Comparison of ENCODE assay signal across 10 mouse cellular contexts in the genomic region with DNA sequence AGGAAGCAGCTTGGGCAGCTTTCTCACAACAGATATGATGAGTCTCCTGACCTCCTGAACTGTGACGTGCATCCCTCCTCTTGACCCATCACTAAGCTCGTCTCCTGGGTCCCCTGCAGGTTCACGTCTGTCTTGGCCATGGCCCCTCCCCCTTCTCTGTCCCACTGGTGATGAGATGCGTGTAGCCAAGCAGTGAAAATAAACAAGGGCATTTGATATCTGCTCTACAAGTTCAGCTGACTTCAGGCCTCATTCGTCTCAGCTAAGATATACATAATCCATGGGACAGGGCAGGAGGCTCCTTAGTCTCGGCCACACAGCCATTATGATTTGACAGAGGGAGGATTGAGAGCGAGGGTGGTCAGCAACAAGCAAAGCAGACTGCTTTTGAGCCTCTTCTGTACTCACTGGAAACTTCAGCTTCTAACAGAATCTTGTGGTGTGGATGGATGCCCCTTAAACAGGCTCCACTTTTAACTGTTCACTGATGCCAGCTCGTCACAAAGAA.
DNase-seq lines count a peak whose midpoint lies in the region; ATAC-seq and TF ChIP-seq lines count a peak whose summit lies in the region.
"Had no signal": no experiment of that assay in that cellular context is flagged by ENCODE, and none has a peak within 500 bp of the region (broad histone marks: within the 10 kb centered on the region; RNA-seq: fewer than 3 reads in every experiment).

No protein-coding gene starts in this region.

- no peaks in the 10 kb centered on the region for H3K36me3 ChIP-seq in lung, embryonic 14.5 days (ENCODE audit: insufficient read depth)
- H3K36me3 ChIP-seq in forebrain, embryonic 15.5 days: no peaks in the 10 kb centered on the region
- H3K36me3 ChIP-seq in limb, embryonic 13.5 days: no peaks in the 10 kb centered on the region
- H3K36me3 ChIP-seq in stomach, embryonic 16.5 days (ENCODE audit: control insufficient read depth, insufficient read depth, low read length): no peaks in the 10 kb centered on the region

- ATAC-seq in lung, embryonic 14.5 days (ENCODE audit: insufficient read depth): 0 out of 2 replicates have a peak, but pooled peaks have one; percentile 24
- ATAC-seq in forebrain, embryonic 15.5 days (replicated peaks): peak; percentile 36
- ATAC-seq in limb, embryonic 13.5 days (ENCODE audit: low FRiP score, low read depth): peak; percentile 52
- ATAC-seq in stomach, embryonic 16.5 days (ENCODE audit: insufficient read depth, low FRiP score): no peak

- TF ChIP-seq CTCF in lung, embryonic 14.5 days (IDR thresholded peaks at IDR 0.05; ENCODE audit: low read depth): no peak

- H3K9me3 ChIP-seq in lung, embryonic 14.5 days (ENCODE audit: low read depth, low read length): no peaks in the 10 kb centered on the region
- H3K9me3 ChIP-seq in forebrain, embryonic 15.5 days: no peaks in the 10 kb centered on the region
- H3K9me3 ChIP-seq in limb, embryonic 13.5 days: no peaks in the 10 kb centered on the region
- H3K9me3 ChIP-seq in stomach, embryonic 16.5 days (replicated peaks; ENCODE audit: control insufficient read depth, low read length): no peaks in the 10 kb centered on the region

- no peaks in the 10 kb centered on the region for H3K27me3 ChIP-seq in lung, embryonic 14.5 days (ENCODE audit: insufficient read depth, low read length)
- H3K27me3 ChIP-seq in forebrain, embryonic 15.5 days: no peaks in the 10 kb centered on the region
- no peaks in the 10 kb centered on the region for H3K27me3 ChIP-seq in limb, embryonic 13.5 days
- no peaks in the 10 kb centered on the region for H3K27me3 ChIP-seq in stomach, embryonic 16.5 days (ENCODE audit: control insufficient read depth, insufficient read depth, low read length)

- no peak overlapping the region for H3K9ac ChIP-seq in lung, embryonic 14.5 days
- no peak overlapping the region for H3K9ac ChIP-seq in forebrain, embryonic 15.5 days (replicated peaks)
- no peak overlapping the region for H3K9ac ChIP-seq in limb, embryonic 13.5 days
- H3K9ac ChIP-seq in stomach, embryonic 16.5 days (ENCODE audit: low read length): no peak overlapping the region; the same call in 1 of the 2 replicates

- peak; percentile 15 for DNase-seq in lung, embryonic 14.5 days
- DNase-seq in lung, postnatal 4 days: no peak
- no peak for DNase-seq in ovary, postnatal 10 days (ENCODE audit: low spot score)
- no peak for DNase-seq in frontal cortex, postnatal 36 days (ENCODE audit: low spot score in 2 of 2)
- no peak for DNase-seq in layer of hippocampus, postnatal 14 days (ENCODE audit: low spot score in 2 of 2)
- DNase-seq: adrenal gland, postnatal 25 days; gastrocnemius, postnatal 36 days had no signal

- H3K4me1 ChIP-seq in lung, embryonic 14.5 days (ENCODE audit: insufficient read depth): no peaks in the 10 kb centered on the region
- H3K4me1 ChIP-seq in forebrain, embryonic 15.5 days: peaks cover 12% of the 10 kb centered on the region
- H3K4me1 ChIP-seq in limb, embryonic 13.5 days: peaks cover 40% of the 10 kb centered on the region
- peaks cover 20% of the 10 kb centered on the region for H3K4me1 ChIP-seq in stomach, embryonic 16.5 days (ENCODE audit: control insufficient read depth, insufficient read depth, low read length)

- no peak overlapping the region for H3K27ac ChIP-seq in lung, embryonic 14.5 days (ENCODE audit: low read depth)
- H3K27ac ChIP-seq in forebrain, embryonic 15.5 days (replicated peaks): no peak overlapping the region
- peak overlapping the region; percentile 75 for H3K27ac ChIP-seq in limb, embryonic 13.5 days
- H3K27ac ChIP-seq in stomach, embryonic 16.5 days (ENCODE audit: low read length): peak overlapping the region; percentile 83

- WGBS in lung, embryonic 14.5 days: 24% methylated on average over 8 of the region's 8 CpGs
- WGBS in forebrain, embryonic 15.5 days: 20% methylated on average over 8 of the region's 8 CpGs
- WGBS in limb, embryonic 13.5 days: 18% methylated on average over 8 of the region's 8 CpGs
- 29% methylated on average over 8 of the region's 8 CpGs for WGBS in stomach, embryonic 16.5 days

- H3K4me3 ChIP-seq in lung, embryonic 14.5 days (ENCODE audit: low read depth, low read length): no peak overlapping the region
- no peak overlapping the region for H3K4me3 ChIP-seq in forebrain, embryonic 15.5 days
- no peak overlapping the region for H3K4me3 ChIP-seq in limb, embryonic 13.5 days
- no peak overlapping the region for H3K4me3 ChIP-seq in stomach, embryonic 16.5 days (replicated peaks; ENCODE audit: low read length)

- H3K4me2 ChIP-seq in lung, embryonic 14.5 days: no peak overlapping the region
- H3K4me2 ChIP-seq in forebrain, embryonic 15.5 days (replicated peaks): no peak overlapping the region
- H3K4me2 ChIP-seq in limb, embryonic 13.5 days (replicated peaks): peak overlapping the region; percentile 47
- H3K4me2 ChIP-seq in stomach, embryonic 16.5 days (ENCODE audit: low read depth, low read length): peak overlapping the region; percentile 27; the same call in 1 of the 2 replicates

Comparison
In these comparisons a context has a peak if more than half of its experiments do, and no peak if none do; other contexts are left out.
1. H3K27ac ChIP-seq: peak in limb, embryonic 13.5 days (single experiment) and stomach, embryonic 16.5 days (single experiment); none in lung, embryonic 14.5 days (single experiment) and forebrain, embryonic 15.5 days (single experiment).
2. H3K4me2 ChIP-seq: peak in limb, embryonic 13.5 days (single experiment) and stomach, embryonic 16.5 days (single experiment); none in lung, embryonic 14.5 days (single experiment) and forebrain, embryonic 15.5 days (single experiment).